Mouse (Mus musculus) C2C12 (cell line): ENCODE results near the gene Ralgps2.

ENCODE experiments used
- CEBPB ChIP-seq: IDR thresholded peaks from one replicate; pipeline ENCODE4 v1.6.1; 2011; ENCODE audit warnings: low read depth, mild to moderate bottlenecking, control low read depth, moderate library complexity
- CTCF ChIP-seq: IDR thresholded peaks from one replicate; pipeline ENCODE4 v1.5.1; 2011; ENCODE audit not compliant: control insufficient read depth, insufficient read depth, insufficient read length
- MAX ChIP-seq: IDR thresholded peaks from one replicate; pipeline ENCODE4 v1.6.1; 2011; ENCODE audit warnings: mild to moderate bottlenecking, control low read depth
- MYOD1 ChIP-seq: IDR thresholded peaks from one replicate; pipeline ENCODE4 v1.6.1; 2011; ENCODE audit warnings: low read depth; ENCODE audit not compliant: control insufficient read depth, insufficient read length
- MYOG ChIP-seq: IDR thresholded peaks from one replicate; pipeline ENCODE4 v1.6.1; 2011; ENCODE audit not compliant: control insufficient read depth, insufficient read length; ENCODE audit errors: extremely low read depth
- USF1 ChIP-seq: IDR thresholded peaks from one replicate; pipeline ENCODE4 v1.6.1; 2011; ENCODE audit warnings: low read depth, mild to moderate bottlenecking, control low read depth, moderate library complexity

DNA sequence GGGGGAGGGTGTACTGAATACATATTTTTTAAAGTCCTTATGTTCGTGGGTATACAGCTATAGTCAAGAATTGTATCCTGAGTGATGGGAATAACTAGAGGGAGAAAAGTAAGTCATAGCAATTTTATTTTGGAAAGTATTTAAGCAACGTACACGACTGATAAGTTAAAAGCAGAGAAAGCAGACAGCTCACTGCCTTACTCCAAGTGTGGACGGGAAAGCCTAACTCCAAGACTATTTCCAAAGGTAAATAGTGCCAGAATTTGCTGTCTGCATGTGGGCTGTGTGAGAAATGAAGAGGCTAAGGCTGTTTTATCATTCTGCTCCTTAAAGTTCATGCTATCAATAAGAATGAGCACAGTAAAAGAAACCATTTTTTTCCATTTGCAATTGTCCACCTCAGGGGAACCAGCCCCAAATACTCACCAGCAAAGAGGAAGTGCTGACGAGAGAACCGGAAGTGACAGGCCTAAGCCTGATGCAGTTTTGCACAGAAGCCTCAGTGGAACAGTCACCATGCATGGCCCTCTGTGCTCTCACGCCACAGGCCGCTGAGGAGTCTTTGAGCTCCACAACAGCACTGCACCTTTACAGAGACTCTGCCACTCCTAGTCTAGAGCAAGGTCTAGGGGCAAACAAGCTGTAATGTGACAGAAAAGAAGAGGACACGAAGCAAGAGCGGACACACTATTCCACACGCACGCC is 18.0 kb downstream of the Ralgps2 start:
- no peak for TF ChIP-seq CTCF
- TF ChIP-seq USF1, result no peak
- no peak for TF ChIP-seq MYOG
- TF ChIP-seq MAX, result no peak
- no peak for TF ChIP-seq CEBPB
- no peak for TF ChIP-seq MYOD1
